Mouse (Mus musculus): ENCODE measurements around the gene Nr1i3.

DNA sequence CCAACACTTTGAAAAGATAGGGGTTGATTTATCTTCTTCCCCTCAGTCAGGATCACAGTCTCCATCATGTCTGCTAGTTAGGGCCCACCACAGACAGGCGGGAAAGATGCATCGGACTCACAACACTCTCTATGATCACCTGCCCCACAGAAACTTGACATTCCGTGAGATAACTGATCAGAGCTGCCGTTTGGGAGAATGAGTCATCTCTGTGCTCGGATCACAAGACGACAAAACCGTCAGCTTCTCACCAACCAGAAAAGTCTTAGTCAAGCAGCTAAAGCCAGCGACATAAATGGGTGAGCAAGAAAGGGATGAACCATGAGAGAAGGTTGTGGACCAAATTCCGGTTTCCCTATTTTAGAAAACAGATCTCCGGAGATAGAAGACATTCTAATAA, 21.5 kb upstream of the Nr1i3 start:
- TF ChIP-seq POLR2A (IDR thresholded peaks at IDR 0.05; ENCODE audit: control insufficient read depth, low read depth, low read length), result no peak
- TF ChIP-seq CTCF (IDR thresholded peaks at IDR 0.05; ENCODE audit: control insufficient read depth, insufficient read depth, insufficient replicate concordance, low read depth, low read length), result no peak
